Mouse (Mus musculus) fibroblast of lung, adult 2 months (primary cell): ENCODE measurements at regions not wholly inside any gene's neighbourhood (a gene's known extent, or its start where the extent isn't known, plus 50 kb on each side); places are given as distances from the start of the nearest gene placed in this dataset.
A peak's percentile ranks its signal among the peaks of the same experiment; 100 is the strongest.

Experiments
- DNase-seq: peaks from one replicate; pipeline ENCODE4 v3.0.0-alpha.2; 2011; ENCODE audit warnings: low read depth

GRCm38 (mm10) chr12:35232322-35232673 is 185.3 kb downstream of the Snx13 start:
- no peak for DNase-seq

GRCm38 (mm10) chr12:35231414-35232321 is 184.7 kb downstream of the Snx13 start:
- DNase-seq: no peak

GRCm38 (mm10) chr12:35220429-35220828 is 173.4 kb downstream of the Snx13 start:
- DNase-seq: no peak

- no peak for DNase-seq
These were observed 173.0 kb downstream of the Snx13 start for GRCm38 (mm10) chr12:35220002-35220401.

GRCm38 (mm10) chr12:35216725-35217124 is 169.7 kb downstream of the Snx13 start:
- peak; percentile 87 for DNase-seq

GRCm38 (mm10) chr12:35209399-35209798 is 162.4 kb downstream of the Snx13 start:
- no peak for DNase-seq

GRCm38 (mm10) chr12:35207605-35208004 is 160.6 kb downstream of the Snx13 start:
- DNase-seq: no peak

- no peak for DNase-seq
These were observed 156.4 kb downstream of the Snx13 start for GRCm38 (mm10) chr12:35203398-35203797.

- no peak for DNase-seq
These were observed 153.1 kb downstream of the Snx13 start for GRCm38 (mm10) chr12:35200110-35200509.
